ENCODE assay signal across 8 mouse cellular contexts in the genomic region with DNA sequence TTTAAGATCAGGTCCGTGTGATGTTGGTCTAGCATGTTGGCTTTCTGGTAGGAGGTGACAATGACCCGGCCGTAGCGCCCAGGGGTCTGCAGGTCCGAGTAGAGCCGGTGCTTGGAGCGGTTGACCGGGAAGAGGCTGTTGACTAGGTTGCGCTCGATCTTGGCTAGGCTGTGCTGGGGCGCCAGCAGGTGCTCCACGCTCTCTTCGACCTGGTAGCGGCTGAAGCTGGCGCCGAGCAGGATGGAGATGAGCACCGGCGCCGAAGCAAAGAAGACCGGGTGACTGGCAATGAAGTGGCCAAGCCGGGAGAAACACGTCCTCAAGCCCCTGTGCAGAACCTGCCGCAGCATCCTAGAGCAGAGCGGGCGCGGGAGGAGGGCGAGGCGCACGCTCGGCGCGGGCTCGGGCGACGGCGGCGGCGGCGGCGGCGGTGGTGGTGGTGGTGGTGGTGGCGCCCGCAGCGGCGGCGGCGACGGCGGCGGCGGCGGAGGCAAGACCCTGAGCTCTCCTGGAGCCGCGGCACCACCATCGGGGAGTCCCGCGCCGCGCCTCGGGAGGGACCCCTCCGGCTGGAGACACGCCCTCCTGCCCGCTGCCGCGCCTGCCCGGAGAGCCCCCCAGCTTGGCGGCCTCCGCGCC. TPM values are rescaled to one million over a fixed set of nuclear protein-coding genes. Genes with fewer than 3 reads are reported as not detected.
A peak's percentile ranks its signal among the peaks of the same experiment; 100 is the strongest.
DNase-seq lines count a peak whose midpoint lies in the region; ATAC-seq lines count a peak whose summit lies in the region.

No protein-coding gene starts in this region.

- peaks cover 11% of the 10 kb centered on the region; the same call in 1 of the 2 replicates for H3K4me1 ChIP-seq in hindbrain, embryonic 10.5 days (replicated peaks)
- H3K4me1 ChIP-seq in limb, embryonic 10.5 days: peaks cover 13% of the 10 kb centered on the region
- no peaks in the 10 kb centered on the region for H3K4me1 ChIP-seq in neural tube, embryonic 11.5 days (ENCODE audit: control insufficient read depth, insufficient read depth, low read length)

- H3K27ac ChIP-seq in hindbrain, embryonic 10.5 days: peak overlapping the region; percentile 62; the same call in 1 of the 2 replicates
- no peak overlapping the region; the same call in 1 of the 2 replicates for H3K27ac ChIP-seq in limb, embryonic 10.5 days
- H3K27ac ChIP-seq in neural tube, embryonic 11.5 days (ENCODE audit: low read depth, low read length): no peak overlapping the region

- peak overlapping the region; percentile 59 for H3K4me3 ChIP-seq in hindbrain, embryonic 10.5 days
- H3K4me3 ChIP-seq in limb, embryonic 10.5 days: peak overlapping the region; percentile 55
- peak overlapping the region; percentile 45 for H3K4me3 ChIP-seq in neural tube, embryonic 11.5 days (ENCODE audit: low read depth, low read length)

- 0 out of 2 replicates have a peak, but pooled peaks cover 4% of the 10 kb centered on the region for H3K9me3 ChIP-seq in hindbrain, embryonic 10.5 days
- H3K9me3 ChIP-seq in limb, embryonic 10.5 days (replicated peaks): no peaks in the 10 kb centered on the region
- no peaks in the 10 kb centered on the region for H3K9me3 ChIP-seq in neural tube, embryonic 11.5 days (ENCODE audit: control insufficient read depth, low read length)

- H3K36me3 ChIP-seq in hindbrain, embryonic 10.5 days: no peaks in the 10 kb centered on the region
- H3K36me3 ChIP-seq in limb, embryonic 10.5 days: no peaks in the 10 kb centered on the region
- no peaks in the 10 kb centered on the region for H3K36me3 ChIP-seq in neural tube, embryonic 11.5 days (ENCODE audit: control insufficient read depth, insufficient read depth, low read length)

- peak overlapping the region; percentile 6; the same call in 1 of the 2 replicates for H3K9ac ChIP-seq in neural tube, embryonic 11.5 days (ENCODE audit: low read length)

- H3K4me2 ChIP-seq in neural tube, embryonic 11.5 days (ENCODE audit: low read depth): peak overlapping the region; percentile 76

- 29% methylated on average over 66 of the region's 69 CpGs for WGBS in hindbrain, embryonic 10.5 days
- 23% methylated on average over 54 of the region's 69 CpGs for WGBS in limb, embryonic 10.5 days
- WGBS in neural tube, embryonic 11.5 days: 24% methylated on average over 20 of the region's 69 CpGs

- ATAC-seq in neural tube, embryonic 11.5 days (ENCODE audit: insufficient read depth, low FRiP score, low TSS enrichment): peak; percentile 57

- H3K27me3 ChIP-seq in hindbrain, embryonic 10.5 days (ENCODE audit: insufficient read depth, poor library complexity, severe bottlenecking): peaks cover 61% of the 10 kb centered on the region
- H3K27me3 ChIP-seq in limb, embryonic 10.5 days (ENCODE audit: low read depth, poor library complexity, severe bottlenecking): peaks cover 65% of the 10 kb centered on the region
- peaks cover 23% of the 10 kb centered on the region for H3K27me3 ChIP-seq in neural tube, embryonic 11.5 days (ENCODE audit: control insufficient read depth, insufficient read depth, low read length)

- DNase-seq in right cerebral cortex, adult 18-20 months: peak; percentile 30
- DNase-seq in right cerebral cortex, postnatal 36 days (ENCODE audit: low spot score in 2 of 2): no peak
- peak; percentile 60 for DNase-seq in cerebellum, adult 9-11 months
- peak; percentile 25 for DNase-seq in hindbrain, embryonic 10.5 days (ENCODE audit: low spot score)
- peak; percentile 38 for DNase-seq in limb, embryonic 10.5 days (ENCODE audit: low spot score)
- peak; percentile 22 for DNase-seq in neural tube, embryonic 11.5 days (ENCODE audit: low spot score)
- DNase-seq in lung, postnatal 14 days: no peak
- no peak for DNase-seq in adrenal gland, postnatal 36 days

RNA-seq across cellular contexts. Expression of gene Ptchd1, which starts 0.5 kb away (rescaled TPM):
- 0.22 and 0.59 TPM in 2 replicates for polyA plus RNA-seq in hindbrain, embryonic 10.5 days (2016; fragmentation: Nextera tagmentation; extraction: Ambion mirVana)
- polyA plus RNA-seq in limb, embryonic 10.5 days (2016; fragmentation: Nextera tagmentation; extraction: Ambion mirVana): 0.20 and 0.29 TPM in 2 replicates
- 0.93 and 1.2 TPM in 2 replicates for polyA plus RNA-seq in neural tube, embryonic 11.5 days (2014; fragmentation: Nextera tagmentation; extraction: Ambion mirVana)
- total RNA-seq in adrenal gland, postnatal 36 days (2021): under 1 TPM in 1 of 2 experiments, not detected in 1; 0.26 TPM

RNA-seq across cellular contexts. Expression of gene Gm15155, which starts 1.5 kb away (rescaled TPM):
- not detected in 2 replicates for polyA plus RNA-seq in hindbrain, embryonic 10.5 days (2016; fragmentation: Nextera tagmentation; extraction: Ambion mirVana)
- polyA plus RNA-seq in limb, embryonic 10.5 days (2016; fragmentation: Nextera tagmentation; extraction: Ambion mirVana): not detected in 2 replicates
- polyA plus RNA-seq in neural tube, embryonic 11.5 days (2014; fragmentation: Nextera tagmentation; extraction: Ambion mirVana): not detected in 2 replicates
- total RNA-seq in adrenal gland, postnatal 36 days (2021): not detected

Comparison
In these comparisons a context has a peak if more than half of its experiments do, and no peak if none do; other contexts are left out.
1. DNase-seq: peak in right cerebral cortex, adult 18-20 months (single experiment), cerebellum, adult 9-11 months (single experiment), hindbrain, embryonic 10.5 days (single experiment), limb, embryonic 10.5 days (single experiment) and neural tube, embryonic 11.5 days (single experiment); none in right cerebral cortex, postnatal 36 days (0 of 2), lung, postnatal 14 days (single experiment) and adrenal gland, postnatal 36 days (0 of 2).
2. Peak in every context shown above with its lines, with median percentiles within 50 percentile points of each other: H3K4me3 ChIP-seq.